Mouse (Mus musculus) megakaryocyte-erythroid progenitor cell, adult 5-6 weeks (primary cell): Measurements from ENCODE around the gene Col28a1. TPM values are rescaled to one million over a fixed set of nuclear protein-coding genes. Genes with fewer than 3 reads are reported as not detected.

Experiments
- ATAC-seq: replicated peaks from 2 replicates; pipeline ENCODE4 v1.8.0; 2016; ENCODE audit warnings: mild to moderate bottlenecking, inconsistent platforms; ENCODE audit not compliant: severe bottlenecking, poor library complexity, low FRiP score, low TSS enrichment
- total RNA-seq, 2 experiments: library from RNA; stranded (forward) in 1 of 2; stranded (reverse) in 1 of 2; fragments of 200-1000, 215-1000 nt in 1 of 2; fragments of >200 nt in 1 of 2; fragmentation: Nextera tagmentation in 1 of 2; gene quantifications; 2 replicates each; pipeline ENCODE4 v1.2.3; 2014 to 2017

Gene Col28a1
- not detected in 2 replicates for total RNA-seq (2014; fragmentation: Nextera tagmentation)
- 0.08 TPM in 1 of 2 replicates, not detected in the other for total RNA-seq (2017)

DNA sequence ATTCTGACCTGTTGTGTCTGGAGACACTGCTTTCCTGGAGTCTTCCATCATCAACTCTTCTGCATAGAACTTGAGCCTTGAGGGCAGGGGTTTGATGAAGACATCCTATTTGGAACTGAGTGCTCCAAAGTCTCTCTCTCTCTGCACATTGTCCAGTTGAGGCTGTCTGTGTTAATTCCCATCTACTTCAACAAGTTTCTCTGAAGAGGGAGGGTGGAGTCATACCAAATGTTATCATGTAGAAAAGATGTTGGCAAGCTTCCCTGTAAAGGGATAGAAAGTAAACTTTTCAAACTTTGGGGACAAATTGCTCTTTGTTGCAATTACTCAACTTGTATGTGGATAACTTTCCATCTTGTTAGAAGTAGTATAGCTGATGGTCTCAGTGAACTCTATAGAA, at the start of gene Col28a1:
TSS of gene Col28a1 (minus strand) at position 101 of the 400 bp plus-strand sequence.
- 0 out of 2 replicates have a peak, but pooled peaks have one; percentile 41 for ATAC-seq

DNA sequence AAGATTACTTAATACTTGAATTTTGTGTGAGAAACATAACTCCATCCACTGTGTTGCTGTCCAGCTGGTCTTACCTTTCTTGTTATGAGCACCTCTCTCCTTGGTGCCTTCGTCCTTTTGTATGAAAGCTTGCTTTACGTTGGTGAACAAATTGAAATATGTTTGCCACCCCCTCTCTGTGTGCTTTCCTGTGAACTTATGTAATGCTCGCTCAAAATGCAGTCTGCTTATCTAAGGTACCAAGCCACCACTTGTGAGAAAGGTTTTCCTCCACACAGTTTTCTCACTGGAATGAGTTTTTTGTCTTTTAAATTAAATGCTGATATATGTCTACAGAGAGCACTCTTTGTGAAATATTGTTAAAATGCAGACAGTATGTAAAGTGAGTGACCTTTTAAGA, 36.2 kb upstream of the Col28a1 start:
- no peak for ATAC-seq

DNA sequence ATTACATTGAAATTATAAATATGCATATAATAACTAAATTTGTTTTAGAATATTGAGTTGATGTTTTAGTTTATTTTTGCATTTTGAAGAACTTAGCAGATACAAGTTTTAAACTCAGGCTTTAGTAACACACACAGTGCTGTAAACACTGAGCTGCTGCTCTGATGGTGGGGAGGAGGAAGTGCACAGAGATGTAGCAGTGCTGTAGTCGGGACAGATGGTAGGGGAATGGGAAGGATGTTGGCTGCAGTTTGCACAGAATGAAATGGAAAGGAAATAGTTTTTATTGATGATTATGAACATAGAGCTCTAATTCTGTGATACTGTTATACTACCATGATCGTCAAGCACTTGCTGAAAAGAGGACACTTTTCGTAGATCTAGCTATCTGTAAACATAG, 34.6 kb upstream of the Col28a1 start:
- no peak for ATAC-seq

DNA sequence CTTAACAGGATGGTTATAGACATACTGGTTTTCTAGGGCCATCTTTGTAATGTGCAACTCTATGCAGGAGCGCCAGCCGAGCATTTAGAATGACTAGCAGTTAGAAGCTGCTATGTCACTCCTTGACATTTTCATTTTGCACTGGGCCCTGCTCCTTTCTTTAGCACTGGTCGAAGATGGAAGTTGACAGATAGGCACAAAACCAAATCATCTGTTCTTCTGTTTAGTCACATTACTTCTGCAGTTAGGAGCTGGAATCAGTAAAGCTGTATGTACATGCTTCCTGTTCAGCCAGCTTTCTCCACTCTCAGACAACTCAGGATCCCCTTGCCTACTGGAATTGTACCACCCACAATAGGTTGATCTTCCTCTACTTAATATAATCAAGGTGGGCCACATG, 18.2 kb upstream of the Col28a1 start:
- peak; percentile 35 for ATAC-seq

DNA sequence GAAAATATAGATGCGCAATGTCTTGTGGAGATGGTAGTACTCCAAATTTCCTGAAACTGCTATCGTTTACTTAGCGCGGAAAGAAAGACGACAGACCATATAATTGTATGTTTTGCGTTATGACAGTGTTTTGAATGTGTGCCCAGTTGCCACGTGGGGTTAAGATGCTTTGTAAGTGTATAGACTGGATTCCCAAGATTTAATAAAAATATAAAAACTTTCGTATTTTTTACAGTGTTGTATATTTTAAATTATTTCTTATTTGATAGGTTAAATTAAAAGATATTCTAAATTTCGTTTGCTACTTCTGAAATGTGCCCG, 17.4 kb upstream of the Col28a1 start:
- ATAC-seq, result peak; percentile 34

DNA sequence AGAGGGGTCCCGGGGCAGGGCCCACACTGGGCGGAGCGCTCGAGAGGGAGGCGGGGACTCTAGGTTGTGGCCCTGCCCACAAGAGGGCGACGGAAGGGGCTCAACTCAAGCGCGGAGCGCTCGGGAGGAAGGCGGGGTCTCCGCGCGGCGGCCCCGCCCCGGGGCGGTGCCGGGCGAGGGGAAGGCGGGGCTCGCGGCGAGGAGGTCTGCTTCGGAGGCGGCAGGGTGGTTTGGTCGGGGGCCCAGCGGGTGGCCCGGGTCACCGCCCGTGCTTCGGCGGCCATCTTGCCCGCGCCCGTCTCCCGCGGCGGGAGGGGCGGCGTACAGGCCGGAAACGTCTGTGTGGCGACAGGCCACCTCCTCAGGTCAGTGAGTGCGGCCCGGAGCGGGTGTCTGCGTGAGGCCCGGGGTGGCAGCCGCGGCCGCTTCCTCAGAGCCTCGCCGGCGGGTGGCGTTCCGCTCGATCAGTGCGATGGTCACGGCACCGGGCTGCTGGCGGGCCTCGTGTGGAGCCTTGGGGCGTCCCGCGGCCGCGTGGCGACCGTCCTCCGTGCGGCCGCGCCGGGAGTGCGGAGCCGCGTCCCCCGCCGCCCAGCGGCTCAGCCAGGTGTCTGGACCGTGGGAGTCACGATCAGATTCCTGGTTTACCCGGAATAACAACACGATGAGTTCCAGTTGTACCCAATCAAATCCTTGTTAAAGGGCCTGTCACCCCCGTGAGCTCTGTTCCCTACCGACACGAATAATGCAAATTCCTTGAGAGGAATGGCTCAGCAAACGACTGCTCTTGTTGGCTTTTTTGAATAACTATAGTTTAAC, 16.8 kb upstream of the Col28a1 start, which contains the start of gene Mios:
TSS of gene Mios (plus strand) at position 176 of the 819 bp plus-strand sequence.
- ATAC-seq, result peak; percentile 93

DNA sequence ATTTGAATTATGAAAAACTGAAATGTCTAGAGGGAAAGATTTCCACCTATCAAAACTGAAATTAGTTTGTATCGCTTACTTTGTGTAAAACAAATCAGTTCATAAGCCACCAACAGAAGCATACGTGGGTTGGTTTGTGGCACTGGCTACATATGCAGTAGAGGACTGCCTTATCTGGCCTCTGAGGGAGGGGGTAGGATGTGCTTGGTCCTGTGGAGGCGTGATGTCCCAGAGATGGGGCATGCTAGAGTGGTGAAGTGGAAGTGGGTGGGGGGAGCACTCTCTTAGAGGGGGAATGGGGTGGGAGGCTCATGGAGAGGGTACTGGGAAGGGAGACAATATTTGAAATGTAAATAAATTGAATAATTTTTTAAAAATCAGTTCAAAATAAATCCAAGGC, 2.5 kb downstream of the Col28a1 start:
- no peak for ATAC-seq

DNA sequence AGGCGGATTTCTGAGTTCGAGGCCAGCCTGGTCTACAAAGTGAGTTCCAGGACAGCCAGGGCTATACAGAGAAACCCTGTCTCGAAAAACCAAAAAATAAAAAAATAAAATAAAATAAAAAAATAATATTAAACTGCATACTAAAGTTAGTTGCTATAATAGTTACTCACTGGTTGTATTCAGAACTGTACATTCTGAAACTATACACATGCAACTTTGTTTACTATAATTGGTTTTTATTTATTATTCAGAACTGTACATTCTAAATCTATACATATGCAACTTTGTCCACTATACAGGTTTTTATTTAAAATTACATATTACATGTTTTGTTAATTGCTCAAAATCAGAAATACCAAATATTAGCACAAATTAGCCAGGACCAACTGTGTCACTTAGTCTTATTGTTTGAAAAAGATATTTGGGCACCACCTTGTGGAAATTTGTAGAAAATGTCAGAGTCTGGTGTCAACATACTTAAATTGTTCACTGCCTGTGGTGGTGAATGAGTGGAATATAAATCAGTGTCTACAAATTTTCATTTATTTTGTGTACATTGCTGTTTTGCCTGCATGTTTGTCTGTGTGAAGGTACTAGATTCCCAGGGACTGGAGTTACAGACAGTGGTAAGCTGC, 3.7 kb downstream of the Col28a1 start:
- ATAC-seq, result 0 out of 2 replicates have a peak, but pooled peaks have one; percentile 37

DNA sequence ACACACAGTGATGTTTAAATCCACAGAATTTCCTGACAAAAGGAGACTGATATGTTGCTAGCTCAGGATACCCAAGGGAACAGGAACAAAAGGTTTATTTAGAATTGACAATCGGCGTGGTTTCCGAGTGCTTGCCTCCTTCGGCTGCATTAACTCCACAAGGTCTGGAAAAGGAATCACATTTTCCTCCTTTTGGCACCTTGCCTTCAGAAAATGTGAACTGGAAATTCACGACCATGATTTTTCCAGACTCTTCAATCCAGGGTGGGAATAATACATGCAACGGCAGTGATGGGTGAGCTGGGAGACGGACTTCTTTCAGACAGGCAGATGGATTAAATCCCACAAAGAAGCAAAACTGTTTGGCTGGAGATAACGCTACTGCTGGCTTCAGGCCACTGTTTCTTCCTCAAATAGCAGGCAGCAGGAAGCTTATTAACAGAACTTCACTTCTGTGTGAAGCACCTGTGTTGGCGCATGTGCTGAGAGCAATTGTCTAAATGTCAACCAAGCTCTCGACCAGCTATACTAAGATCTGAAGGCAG, 13.9 kb downstream of the Col28a1 start:
- no peak; the same call in 1 of the 2 replicates for ATAC-seq

DNA sequence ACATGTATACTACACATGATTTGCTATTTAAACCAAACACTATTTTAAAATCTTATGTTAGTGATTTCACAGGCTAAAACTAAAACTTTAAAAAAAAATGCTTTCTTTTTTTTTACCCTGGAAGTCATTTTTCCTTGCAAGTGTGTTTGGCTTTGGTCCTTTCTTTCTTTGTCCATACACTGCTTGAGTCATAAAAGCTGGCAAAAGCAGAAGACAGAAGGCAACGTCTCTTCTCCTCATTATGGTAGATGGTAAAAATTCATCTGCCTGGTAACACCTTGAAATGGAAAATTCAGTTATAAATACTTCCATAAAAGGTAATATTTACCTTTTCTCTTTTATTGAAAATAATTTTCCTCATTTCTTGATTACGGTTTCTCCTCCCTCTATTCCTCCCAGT, 16.3 kb downstream of the Col28a1 start:
- no peak for ATAC-seq

DNA sequence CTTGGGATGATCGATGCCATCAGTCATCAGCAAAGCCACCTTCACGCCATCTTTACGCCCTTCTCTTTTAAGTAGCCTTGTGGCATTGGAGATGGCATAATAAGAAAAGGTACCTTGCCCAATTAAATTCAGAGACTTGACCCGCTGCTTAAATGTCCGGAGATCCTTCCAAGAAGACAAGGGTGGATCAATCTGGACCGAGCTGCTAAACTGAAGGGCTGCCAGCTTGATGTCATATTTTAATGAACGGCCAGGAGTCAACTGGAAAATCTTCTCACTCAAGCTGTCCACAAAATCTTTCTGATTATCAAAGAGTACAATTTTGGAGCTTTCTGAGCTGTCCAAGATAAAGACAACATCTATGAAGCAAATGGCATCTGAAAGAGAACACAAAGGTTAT, 17.1 kb downstream of the Col28a1 start:
- ATAC-seq, result no peak

DNA sequence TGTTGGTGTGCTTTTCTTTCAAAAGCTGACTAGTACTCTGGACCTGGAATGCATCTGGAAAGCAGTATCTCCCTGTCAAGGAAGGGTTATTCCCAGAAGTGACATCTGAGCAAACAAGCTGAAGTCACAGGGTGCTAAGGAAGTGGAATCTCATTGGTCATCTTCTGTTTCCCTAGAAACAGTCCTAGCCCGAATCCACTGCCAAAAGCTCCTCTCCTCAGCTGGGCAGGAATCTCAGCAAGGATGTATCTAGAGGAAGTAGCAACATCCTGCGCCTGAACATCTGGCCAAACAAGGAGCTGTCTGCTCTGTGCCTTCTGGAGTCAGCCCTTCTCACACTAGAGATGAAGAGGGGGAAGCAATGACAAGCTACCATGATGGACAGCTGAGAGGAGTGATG, 18.4 kb downstream of the Col28a1 start:
- ATAC-seq, result no peak

DNA sequence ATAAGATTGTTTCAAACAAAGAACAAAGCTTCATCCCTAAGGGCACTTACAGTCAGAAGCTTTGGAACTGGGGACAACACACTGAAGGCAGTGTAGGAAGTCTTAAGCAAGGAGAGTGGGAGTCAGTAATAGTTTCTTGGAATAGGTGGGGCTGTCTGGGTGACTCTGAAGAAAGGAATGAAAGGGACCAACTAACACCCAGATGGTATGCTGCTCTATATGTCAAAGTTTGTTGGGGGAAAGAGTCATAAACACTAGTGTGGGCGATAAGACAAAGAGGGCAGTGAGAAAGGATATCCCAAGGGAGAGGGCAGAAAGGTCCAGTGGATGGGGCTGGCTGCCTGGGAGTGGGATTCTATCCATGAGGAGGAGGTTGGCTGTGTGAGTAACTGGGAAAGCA, 20.3 kb downstream of the Col28a1 start:
- no peak for ATAC-seq

DNA sequence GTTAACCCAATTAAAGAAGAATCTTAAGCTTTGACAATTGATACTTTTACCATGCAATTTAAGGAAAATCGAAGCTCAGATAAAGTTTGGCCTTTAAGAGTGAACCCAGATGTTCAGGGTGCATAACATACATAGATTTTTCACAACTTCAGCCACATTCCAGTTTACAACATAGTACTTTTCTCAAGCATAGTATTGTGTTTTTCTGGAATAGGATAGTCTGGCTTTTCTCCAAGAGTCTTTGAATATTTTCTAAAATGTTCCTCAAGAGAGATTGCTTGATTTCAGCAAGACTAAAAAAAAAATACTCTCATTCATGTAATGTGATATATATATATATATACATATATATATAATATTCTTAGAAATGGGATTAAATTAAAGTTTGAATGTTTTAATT, 27.7 kb downstream of the Col28a1 start:
- ATAC-seq, result no peak

DNA sequence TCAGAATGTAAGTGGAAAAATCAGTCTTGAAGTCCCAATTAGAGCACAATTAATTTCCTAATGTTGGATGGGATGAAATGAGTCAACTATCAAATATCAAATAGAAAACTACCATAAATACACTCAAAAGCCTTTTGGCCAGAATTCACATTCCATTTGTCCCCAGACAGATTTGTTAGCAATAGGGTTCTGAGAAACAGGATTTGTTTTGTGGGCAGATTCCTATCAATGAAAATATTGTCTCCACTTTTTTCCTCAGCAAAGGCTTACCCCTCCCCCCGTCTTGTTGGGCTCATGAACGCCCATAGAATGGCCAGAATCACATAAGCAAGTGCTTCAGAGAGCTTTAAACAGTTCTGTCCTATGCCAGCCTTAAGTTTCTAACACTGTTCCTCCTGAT, 32.4 kb downstream of the Col28a1 start:
- ATAC-seq, result no peak

DNA sequence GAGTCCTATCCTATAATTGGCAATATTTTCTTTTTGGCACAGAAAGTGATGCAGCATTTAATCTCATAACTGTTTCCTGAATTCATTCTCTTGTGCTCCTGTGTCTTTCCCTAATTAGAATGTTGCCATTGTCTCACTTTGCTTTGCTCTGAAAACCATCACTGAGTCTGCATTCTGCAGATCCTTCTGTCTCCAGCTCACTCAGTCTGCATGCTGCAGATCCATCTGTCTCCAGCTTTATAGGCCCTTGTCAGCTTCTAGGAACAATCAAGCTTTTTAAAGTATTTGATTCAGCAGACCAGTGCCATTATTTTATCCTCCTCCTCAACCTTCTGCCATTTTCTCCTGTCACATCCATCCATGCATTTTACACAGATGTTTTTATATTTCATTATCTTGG, 35.3 kb downstream of the Col28a1 start:
- ATAC-seq, result no peak

DNA sequence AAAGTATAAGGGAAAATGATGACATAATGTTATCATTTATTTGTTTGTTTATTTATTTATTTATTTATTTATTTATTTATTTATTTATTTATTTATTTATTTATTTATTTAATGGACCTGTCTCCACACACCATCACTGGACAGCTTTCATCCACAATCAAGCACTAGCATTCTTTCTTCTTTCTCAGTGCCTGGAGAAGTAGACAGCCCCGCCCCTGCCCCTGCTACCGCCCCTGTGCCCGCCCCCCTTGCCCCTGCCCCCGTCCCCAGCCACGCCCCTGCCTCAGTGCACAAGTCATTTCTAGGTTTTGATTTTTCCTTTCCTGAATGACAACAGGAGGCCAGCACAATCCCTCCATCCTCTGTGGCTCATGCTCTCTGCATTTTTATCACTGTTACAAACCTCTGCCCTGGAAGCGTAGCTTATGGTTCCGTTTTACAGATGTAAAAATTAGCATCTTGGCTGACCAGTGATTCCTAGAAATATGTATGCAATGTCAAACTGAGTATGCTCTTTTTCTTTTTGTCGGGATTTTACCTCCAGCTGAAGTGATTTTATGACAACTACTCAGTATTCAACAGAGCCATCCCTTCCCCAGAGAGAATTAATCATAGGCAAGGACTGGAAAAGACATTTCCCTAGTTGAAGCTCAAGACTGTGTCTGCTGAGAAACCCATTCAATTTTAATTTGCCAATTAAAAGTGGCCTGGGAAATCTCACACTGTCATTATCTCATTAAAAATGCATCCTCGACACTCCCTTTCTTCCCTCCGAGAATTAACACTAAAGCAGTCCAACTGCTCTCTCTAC, 39.7 kb downstream of the Col28a1 start:
- ATAC-seq, result no peak

DNA sequence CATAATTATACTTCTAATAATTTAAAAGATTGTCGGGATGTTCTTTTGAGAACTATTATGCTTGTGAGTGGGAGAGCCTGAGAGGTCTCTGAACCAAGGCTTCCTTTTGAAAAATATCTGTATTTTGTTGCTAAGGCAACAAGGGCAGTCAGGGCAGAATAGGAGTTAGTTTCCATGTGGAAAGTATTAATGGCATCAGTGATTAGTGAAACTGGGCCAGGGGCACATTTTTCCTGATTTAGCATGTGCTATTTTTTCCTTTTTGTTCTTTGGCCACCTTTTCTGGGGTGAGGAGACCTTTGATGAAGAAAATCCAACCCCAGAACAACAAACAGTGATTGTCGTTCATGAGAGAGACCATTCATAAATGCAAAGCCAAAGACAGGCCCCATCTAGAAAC, 43.5 kb downstream of the Col28a1 start:
- no peak for ATAC-seq

DNA sequence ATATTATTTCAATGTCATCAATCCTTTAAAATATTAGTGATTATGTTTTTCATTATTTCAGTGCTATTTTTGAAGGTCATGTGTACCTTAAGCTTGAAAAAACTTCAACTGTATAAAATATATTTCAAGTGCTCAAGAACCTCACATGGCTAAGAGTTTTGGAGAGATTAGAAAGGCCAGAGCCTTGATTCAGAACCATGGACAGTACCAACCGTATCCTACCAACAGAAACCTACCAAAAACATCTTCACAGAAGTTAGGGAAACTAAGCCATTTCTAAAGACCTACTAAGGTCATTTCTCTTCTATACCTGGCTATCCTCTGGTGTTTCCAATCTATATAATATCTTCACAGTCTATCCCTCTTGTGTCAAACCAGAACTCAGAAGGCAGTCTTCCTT, 50.5 kb downstream of the Col28a1 start:
- no peak for ATAC-seq

DNA sequence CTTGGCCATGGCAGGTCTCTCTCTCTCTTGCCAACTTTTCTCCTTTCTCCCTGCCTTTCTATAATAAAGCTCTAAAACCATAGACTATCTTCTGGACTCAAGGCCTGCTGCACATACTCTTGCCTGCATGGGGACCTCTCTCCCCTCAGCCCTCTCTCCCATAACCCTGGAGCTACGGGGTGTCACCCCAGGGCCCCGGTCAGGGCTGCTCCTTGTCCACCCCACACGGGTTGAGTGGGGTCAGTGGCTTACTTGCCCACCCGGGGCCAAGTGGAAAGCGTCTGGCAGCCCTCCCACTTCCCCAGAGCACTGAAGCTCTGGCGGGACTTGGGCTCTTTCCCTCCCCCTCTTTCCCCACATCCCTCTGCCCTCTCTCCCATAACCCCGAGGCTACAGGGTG, 62.3 kb downstream of the Col28a1 start:
- no peak for ATAC-seq
